Comparison of ENCODE assay signal across 7 mouse cellular contexts in the genomic region with DNA sequence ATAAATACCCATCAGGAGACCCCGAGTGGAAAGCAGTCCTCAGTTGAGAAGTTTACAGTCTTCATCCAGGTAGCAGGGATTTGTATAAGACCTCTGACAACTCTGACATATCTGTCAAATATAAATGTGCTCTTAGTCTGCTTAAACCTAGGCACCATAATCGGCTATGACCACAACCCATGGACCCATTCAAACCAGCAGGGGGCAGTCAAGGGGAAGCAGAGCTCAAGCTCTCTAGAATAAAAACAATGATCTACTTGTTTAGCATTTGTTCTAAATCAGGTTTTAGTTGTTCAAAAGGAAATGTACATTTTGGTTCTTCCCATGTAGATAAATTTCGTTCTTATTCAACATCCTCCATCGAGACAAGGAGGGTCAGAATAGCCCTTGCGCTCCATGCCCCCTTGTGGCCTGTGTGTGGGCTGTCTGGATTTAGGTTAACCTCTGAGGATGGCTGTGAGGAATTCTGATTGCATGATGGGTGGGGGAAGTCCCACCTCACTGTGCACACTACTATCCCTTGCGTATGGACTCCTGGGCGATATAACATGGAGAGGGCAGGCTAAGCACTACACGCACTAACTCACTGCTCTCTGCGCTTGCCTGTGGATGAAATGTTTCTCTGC. TPM values are rescaled to one million over a fixed set of nuclear protein-coding genes. Genes with fewer than 3 reads are reported as not detected.
DNase-seq lines count a peak whose midpoint lies in the region; ATAC-seq and TF ChIP-seq lines count a peak whose summit lies in the region.

No protein-coding gene starts in this region.

- no peak overlapping the region for H3K27ac ChIP-seq in kidney, embryonic 16.5 days (ENCODE audit: low read length)
- no peak overlapping the region for H3K27ac ChIP-seq in midbrain, embryonic 10.5 days (replicated peaks)

- H3K4me1 ChIP-seq in kidney, embryonic 16.5 days (ENCODE audit: insufficient read depth, low read length), result no peaks in the 10 kb centered on the region
- no peaks in the 10 kb centered on the region for H3K4me1 ChIP-seq in E14TG2a.4 (replicated peaks; ENCODE audit: low read depth, low read length)
- no peaks in the 10 kb centered on the region for H3K4me1 ChIP-seq in midbrain, embryonic 10.5 days

- H3K27me3 ChIP-seq in kidney, embryonic 16.5 days (ENCODE audit: insufficient read depth, low read length), result no peaks in the 10 kb centered on the region
- H3K27me3 ChIP-seq in E14TG2a.4 (ENCODE audit: insufficient read depth, low read length), result no peaks in the 10 kb centered on the region
- H3K27me3 ChIP-seq in midbrain, embryonic 10.5 days (ENCODE audit: low read depth, poor library complexity, severe bottlenecking), result no peaks in the 10 kb centered on the region

- peaks cover 25% of the 10 kb centered on the region; the same call in 1 of the 2 replicates for H3K36me3 ChIP-seq in kidney, embryonic 16.5 days (ENCODE audit: insufficient read depth, low read length)
- H3K36me3 ChIP-seq in E14TG2a.4 (ENCODE audit: insufficient read depth, low read length), result peaks cover 69% of the 10 kb centered on the region
- H3K36me3 ChIP-seq in midbrain, embryonic 10.5 days, result peaks cover 57% of the 10 kb centered on the region

- H3K9ac ChIP-seq in kidney, embryonic 16.5 days (replicated peaks; ENCODE audit: low read length), result no peak overlapping the region

- DNase-seq in kidney, adult 18-20 months, result peak; percentile 42
- DNase-seq in ZHBTc4 (ENCODE audit: low read depth, low spot score), result peak; percentile 38
- peak; percentile 22 for DNase-seq in lung, postnatal 25 days (ENCODE audit: low spot score)
- no peak for DNase-seq in midbrain, embryonic 10.5 days (ENCODE audit: low spot score)

- TF ChIP-seq CTCF in E14TG2a.4 (conservative IDR thresholded peaks at IDR 0.05; ENCODE audit: low read length), result peak; percentile 62

- ATAC-seq in kidney, embryonic 16.5 days (ENCODE audit: low FRiP score, low TSS enrichment), result no peak
- peak; percentile 77 for ATAC-seq in inflammation-experienced regulatory T-cells, adult 6 months

- WGBS in kidney, embryonic 16.5 days, result 92% methylated on average over 9 of the region's 9 CpGs
- 92% methylated on average over 9 of the region's 9 CpGs for WGBS in midbrain, embryonic 10.5 days

- no peak overlapping the region for H3K4me3 ChIP-seq in kidney, embryonic 16.5 days (ENCODE audit: low read length)
- no peak overlapping the region for H3K4me3 ChIP-seq in E14TG2a.4 (replicated peaks; ENCODE audit: low read length)
- no peak overlapping the region for H3K4me3 ChIP-seq in midbrain, embryonic 10.5 days

- H3K9me3 ChIP-seq in kidney, embryonic 16.5 days (ENCODE audit: low read length), result no peaks in the 10 kb centered on the region
- H3K9me3 ChIP-seq in E14TG2a.4 (ENCODE audit: low read length), result no peaks in the 10 kb centered on the region
- H3K9me3 ChIP-seq in midbrain, embryonic 10.5 days (replicated peaks), result no peaks in the 10 kb centered on the region

- no peak overlapping the region for H3K4me2 ChIP-seq in kidney, embryonic 16.5 days (replicated peaks; ENCODE audit: low read depth, low read length)

RNA-seq across cellular contexts. Expression of a gene that starts 19.2 kb away (rescaled TPM):
- polyA plus RNA-seq in kidney, embryonic 16.5 days (2015; fragmentation: Nextera tagmentation; extraction: Ambion mirVana), result 13.7 and 14.6 TPM in 2 replicates
- polyA plus RNA-seq in inflammation-experienced regulatory T-cells, adult 6 months (2017; shearing (Covaris generic)), result 10 to 100 TPM in 2 of 3 experiments, 1 to 10 TPM in 1; 8.4 to 14.2 (median 12.5) TPM
- 13.8 and 14.6 TPM in 2 replicates for polyA plus RNA-seq in midbrain, embryonic 10.5 days (2016; fragmentation: Nextera tagmentation; extraction: Ambion mirVana)
